Mouse (Mus musculus): ENCODE data around the gene Rftn1. TPM values are rescaled to one million over a fixed set of nuclear protein-coding genes. Genes with fewer than 3 reads are reported as not detected.

Rftn1 gene
- polyA plus RNA-seq (2017; shearing (Covaris generic)): 117 TPM

DNA sequence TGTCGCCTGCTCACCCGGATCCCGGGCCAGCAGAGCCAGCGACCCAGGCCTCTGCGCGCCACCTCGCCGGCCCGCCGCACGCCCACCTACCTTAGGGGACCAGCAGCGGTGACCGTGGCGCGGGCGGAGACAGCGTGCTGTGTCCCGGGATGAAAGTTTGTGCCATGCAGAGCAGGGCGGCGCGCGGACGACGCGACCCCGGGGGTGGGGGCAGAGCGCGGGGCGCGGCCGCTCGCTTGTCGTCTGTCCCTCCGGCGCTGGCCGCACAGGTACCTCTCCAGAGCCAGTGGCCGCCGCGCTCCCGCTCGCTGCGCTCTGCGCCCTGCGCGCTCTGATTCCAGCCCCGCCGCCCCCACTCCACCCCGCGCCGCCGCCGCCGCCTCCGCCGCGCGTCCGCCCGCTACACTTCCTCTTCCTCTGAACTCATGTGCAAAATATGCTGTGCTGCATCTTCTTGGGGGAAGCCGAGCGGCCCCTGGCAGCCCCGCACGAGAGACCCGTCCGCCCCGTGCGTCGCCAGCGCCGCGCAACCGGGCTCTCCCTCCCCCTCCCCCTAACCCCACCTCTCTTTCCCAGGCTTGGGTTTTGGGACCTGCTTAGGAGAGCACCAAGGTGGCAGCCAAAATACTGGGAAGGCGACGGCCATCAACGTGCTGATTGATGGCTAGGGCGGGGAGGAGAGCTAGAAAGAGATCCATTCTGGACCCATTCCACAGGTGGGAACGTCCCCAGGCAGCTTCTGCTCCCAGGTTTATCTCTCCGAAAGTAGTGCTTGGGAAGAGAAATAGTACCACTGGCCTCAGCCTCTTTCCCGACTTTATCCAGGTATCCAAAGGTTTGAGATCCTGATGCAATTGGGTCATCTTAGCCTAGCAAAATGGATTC is at the start of gene Rftn1:
TSS of gene Rftn1 (minus strand) at position 544 of the 885 bp plus-strand sequence.

Other genes starting within 250 kb of the Rftn1 start
- gene Dazl, start 103.0 kb upstream of the Rftn1 start, polyA plus RNA-seq (2017; shearing (Covaris generic)): 0.52 TPM

Data from naive thymus-derived CD4-positive, alpha-beta T cell, adult 5 months (primary cell).